Mouse (Mus musculus) adrenal gland, adult (tissue): ENCODE measurements at regions not wholly inside any gene's neighbourhood (a gene's known extent, or its start where the extent isn't known, plus 50 kb on each side); places are given as distances from the start of the nearest gene placed in this dataset.
"Not testable (repeated sequence)": the region's sequence is repeated elsewhere in the genome, so short reads cannot be mapped to it uniquely, and the experiment has no call there.

Experiments
- DNase-seq, 2 experiments: peaks; one replicate each; pipeline ENCODE4 v3.0.0; 2022 to 2023; ENCODE audit warnings: low spot score in 1 of 2; ENCODE audit not compliant: inconsistent age in 2 of 2

- peak in 1 of 2 experiments; percentile 12 for DNase-seq
Measured at GRCm38 (mm10) chr5:56207877-56208276, 1509.9 kb upstream of the Pcdh7 start.

- DNase-seq = no peak
Measured at GRCm38 (mm10) chr5:56215842-56216241, 1501.9 kb upstream of the Pcdh7 start.

GRCm38 (mm10) chr5:56266121-56266520, 1451.6 kb upstream of the Pcdh7 start:
- DNase-seq = no peak

- not testable (repeated sequence) for DNase-seq
Measured at GRCm38 (mm10) chr5:56291666-56292065, 1426.1 kb upstream of the Pcdh7 start.
